Mouse (Mus musculus) ES-E14 (cell line): ENCODE data around the gene Fbh1.

Source experiments
- CHD2 ChIP-seq: IDR thresholded peaks from 2 replicates; pipeline ENCODE4 v1.6.1; 2014; ENCODE audit warnings: mild to moderate bottlenecking, low read depth, low read length, inconsistent platforms
- ZC3H11A ChIP-seq: IDR thresholded peaks from 2 replicates; pipeline ENCODE4 v1.6.1; 2012; ENCODE audit warnings: low read depth, mild to moderate bottlenecking, inconsistent platforms, low read length, borderline replicate concordance

DNA sequence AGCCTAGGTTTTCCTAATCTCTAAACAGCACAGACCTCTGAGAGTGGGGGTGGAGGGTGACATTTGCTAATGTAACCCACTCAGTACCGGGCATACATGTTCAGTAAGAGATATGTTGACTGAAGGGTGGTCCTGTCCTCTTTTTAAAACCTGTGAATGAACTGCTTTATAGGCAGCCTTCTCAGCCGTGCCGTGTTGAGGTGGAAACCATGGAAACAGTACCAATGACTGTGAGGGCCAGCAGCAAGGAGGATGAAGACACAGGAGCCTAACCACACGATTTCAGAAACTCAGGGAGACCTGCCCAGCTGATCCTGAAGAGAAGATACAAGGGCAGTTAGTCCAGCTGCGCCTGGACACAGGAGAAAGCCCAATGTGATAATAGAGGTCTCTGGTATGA is 44.4 kb downstream of the Fbh1 start:
- TF ChIP-seq CHD2 (no peak), ZC3H11A (no peak)
